ENCODE assay signal across 13 mouse cellular contexts in genomic region chr3:110350075-110350474, GRCm38 (mm10).
"Had no signal": no experiment of that assay in that cellular context is flagged by ENCODE, and none has a peak within 500 bp of the region (broad histone marks: within the 10 kb centered on the region; RNA-seq: fewer than 3 reads in every experiment).

No protein-coding gene starts in this region.

- H3K27ac ChIP-seq: kidney, embryonic 15.5 days; liver, embryonic 13.5 days; stomach, postnatal 0 days had no signal

- H3K4me3 ChIP-seq: kidney, embryonic 15.5 days; liver, embryonic 13.5 days had no signal

- H3K9me3 ChIP-seq: kidney, embryonic 15.5 days; liver, embryonic 13.5 days had no signal

- H3K4me2 ChIP-seq: kidney, embryonic 15.5 days; liver, embryonic 13.5 days; midbrain, embryonic 11.5 days had no signal

- H3K9ac ChIP-seq: kidney, embryonic 15.5 days; liver, embryonic 13.5 days had no signal

- DNase-seq: kidney, postnatal 10 days; kidney, postnatal 36 days; liver, embryonic 13.5 days; lung, adult 2 months; lung, postnatal 14 days; lung, postnatal 4 days; midbrain, embryonic 14.5 days; thymus, adult 2 months; thymus, postnatal 14 days; thymus, postnatal 4 days had no signal

- H3K27me3 ChIP-seq: kidney, embryonic 15.5 days; liver, embryonic 13.5 days had no signal

- H3K4me1 ChIP-seq: kidney, embryonic 15.5 days; liver, embryonic 13.5 days had no signal

- H3K36me3 ChIP-seq: kidney, embryonic 15.5 days; liver, embryonic 13.5 days had no signal
